Mouse (Mus musculus) cerebellum, adult 2 months (tissue): ENCODE results near the gene Hpse2. TPM values are rescaled to one million over a fixed set of nuclear protein-coding genes. Genes with fewer than 3 reads are reported as not detected.

ENCODE experiments used
- DNase-seq, 2 experiments: peaks; one replicate each; pipeline ENCODE4 v3.0.0; 2021
- H3K27ac ChIP-seq: fragments of 200-500 bp; 2 replicates; pipeline ENCODE4 v1.5.1; 2012; ENCODE audit warnings: low read length, control low read depth, inconsistent platforms; ENCODE audit not compliant: insufficient read depth
- H3K27me3 ChIP-seq: fragments of 200-500 bp; 2 replicates; pipeline ENCODE4 v1.6.1; 2012; ENCODE audit warnings: inconsistent platforms, mild to moderate bottlenecking, low read length, moderate library complexity; ENCODE audit not compliant: control insufficient read depth, insufficient read depth
- H3K4me1 ChIP-seq: fragments of 200-500 bp; 2 replicates; pipeline ENCODE4 v1.6.1; 2011; ENCODE audit warnings: low read length; ENCODE audit not compliant: control insufficient read depth, insufficient read depth
- H3K4me3 ChIP-seq: fragments of 200-500 bp; replicated peaks from 2 replicates; pipeline ENCODE3; 2011; ENCODE audit warnings: mild to moderate bottlenecking, low read depth, low read length, control low read depth; ENCODE audit not compliant: insufficient read depth
- CTCF ChIP-seq: fragments of 200-500 bp; IDR thresholded peaks from 2 replicates; pipeline ENCODE4 v1.5.1; 2011; ENCODE audit warnings: low read depth, mild to moderate bottlenecking, control low read depth, low read length, moderate library complexity, borderline replicate concordance; ENCODE audit not compliant: insufficient read depth
- POLR2A ChIP-seq: fragments of 200-500 bp; IDR thresholded peaks from 2 replicates; pipeline ENCODE4 v1.6.1; 2011; ENCODE audit warnings: low read length, control low read depth, borderline replicate concordance; ENCODE audit not compliant: insufficient read depth
- whole genome bisulfite sequencing: fragments of 180-500 bp; shearing (Covaris S2); methylation state at CpG from one replicate; pipeline ENCODE4 v1.1.7; 2018; 5-methylcytosine and 5-hydroxymethylcytosine counted together
- polyA plus RNA-seq: library from polyadenylated mRNA; depleted of rRNA; stranded (reverse); fragments of >200 nt; gene quantifications from 2 replicates; pipeline ENCODE4 v1.2.3, GENCODE M21; 2012

Gene Hpse2
- polyA plus RNA-seq, 1 experiment = 0.11 TPM

DNA sequence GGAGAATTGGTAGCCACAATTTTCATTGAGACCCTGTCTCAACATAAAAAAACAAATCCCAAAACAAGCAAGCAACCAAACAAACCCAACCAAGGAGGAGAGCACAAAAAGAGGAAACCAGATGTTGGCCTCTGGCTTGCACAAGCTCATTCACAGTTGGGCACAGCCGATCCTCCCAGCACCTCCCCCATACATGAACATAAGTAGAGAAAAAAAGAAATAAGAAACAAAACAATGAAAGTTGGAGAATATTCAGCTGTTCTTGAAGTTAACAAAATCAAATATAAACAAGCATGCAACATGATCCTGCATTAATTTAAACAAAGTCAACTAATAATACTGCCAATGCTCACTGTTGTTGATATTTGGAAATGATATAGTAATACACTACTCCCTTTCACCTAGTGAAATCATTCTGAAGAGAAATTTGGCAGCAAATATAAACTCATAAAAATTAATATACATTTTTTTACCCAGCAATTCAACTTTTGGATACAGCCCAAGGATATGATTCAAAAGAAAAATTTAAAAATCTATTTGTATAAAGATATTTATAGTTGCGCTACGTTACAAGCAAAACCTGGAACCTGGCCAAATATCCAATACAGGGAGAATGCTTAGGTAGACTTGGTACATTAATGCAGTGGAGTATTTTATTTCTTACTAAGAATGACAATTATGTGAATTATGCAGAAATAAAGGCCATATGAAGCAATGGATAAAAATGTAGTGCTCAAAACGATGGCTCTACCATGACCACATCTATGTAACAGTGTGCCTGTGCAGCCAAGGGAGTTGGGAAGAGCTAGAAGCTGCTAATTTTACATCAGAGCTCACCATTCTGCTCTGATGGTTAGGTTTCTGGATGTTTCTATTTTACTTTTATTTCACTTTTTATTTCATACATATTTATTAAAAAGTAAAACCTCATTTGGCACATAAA lies 402.5 kb downstream of the Hpse2 start:
- H3K27ac ChIP-seq = no peak overlapping the region
- no peaks in the 10 kb centered on the region for H3K27me3 ChIP-seq
- DNase-seq = no peak
- WGBS = 71% methylated on average over 4 of the region's 4 CpGs
- H3K4me1 ChIP-seq = no peaks in the 10 kb centered on the region
- no peak overlapping the region for H3K4me3 ChIP-seq
- no peak for TF ChIP-seq CTCF
- no peak for TF ChIP-seq POLR2A

DNA sequence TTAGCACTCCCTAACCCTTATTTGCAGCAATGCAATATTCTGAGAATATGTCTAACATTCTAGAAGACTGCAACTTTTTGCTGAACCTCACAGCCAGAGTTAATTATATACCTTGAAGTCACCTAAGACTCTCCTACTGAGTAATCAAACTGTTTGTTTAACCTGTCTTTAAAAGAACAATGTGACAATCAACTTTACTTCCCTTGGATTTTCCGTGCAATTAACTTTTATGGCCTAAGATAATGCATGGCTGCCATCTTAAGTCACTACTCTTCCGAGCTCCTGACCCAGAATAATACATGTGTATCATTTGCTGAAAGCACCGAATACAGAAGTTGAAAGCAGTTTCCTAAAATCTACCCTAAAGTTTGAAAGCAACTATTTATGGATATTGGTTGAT lies 407.6 kb downstream of the Hpse2 start:
- TF ChIP-seq POLR2A = no peak
- TF ChIP-seq CTCF = no peak
- no peak overlapping the region for H3K4me3 ChIP-seq
- H3K27ac ChIP-seq = no peak overlapping the region
- H3K4me1 ChIP-seq = no peaks in the 10 kb centered on the region
- WGBS = 88% methylated on average over 3 of the region's 3 CpGs
- no peak for DNase-seq
- no peaks in the 10 kb centered on the region for H3K27me3 ChIP-seq

DNA sequence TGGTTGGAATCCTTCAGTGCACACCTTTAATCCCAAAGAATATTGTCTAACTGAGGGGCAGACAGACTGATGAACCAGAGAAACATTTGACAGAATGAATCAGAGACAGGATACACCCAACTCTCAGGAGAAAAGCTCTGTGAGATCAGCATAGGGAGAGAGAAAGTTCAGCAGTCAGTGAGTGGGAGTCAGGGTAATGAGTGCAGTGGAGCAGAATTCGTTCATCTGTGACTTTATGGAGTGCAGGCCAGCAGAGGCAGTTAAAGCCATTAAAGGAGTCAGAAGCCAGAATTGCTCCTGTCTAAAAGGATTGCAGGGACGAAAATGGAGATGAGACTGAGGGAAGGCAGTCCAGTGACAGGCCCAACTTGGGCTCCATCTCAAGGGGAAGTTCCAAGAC lies 410.2 kb downstream of the Hpse2 start:
- TF ChIP-seq POLR2A (no peak), CTCF (no peak)
- 11% methylated on average over 2 of the region's 2 CpGs for WGBS
- no peak overlapping the region for H3K4me3 ChIP-seq
- no peak for DNase-seq
- H3K27ac ChIP-seq = no peak overlapping the region
- H3K27me3 ChIP-seq = no peaks in the 10 kb centered on the region
- no peaks in the 10 kb centered on the region for H3K4me1 ChIP-seq

DNA sequence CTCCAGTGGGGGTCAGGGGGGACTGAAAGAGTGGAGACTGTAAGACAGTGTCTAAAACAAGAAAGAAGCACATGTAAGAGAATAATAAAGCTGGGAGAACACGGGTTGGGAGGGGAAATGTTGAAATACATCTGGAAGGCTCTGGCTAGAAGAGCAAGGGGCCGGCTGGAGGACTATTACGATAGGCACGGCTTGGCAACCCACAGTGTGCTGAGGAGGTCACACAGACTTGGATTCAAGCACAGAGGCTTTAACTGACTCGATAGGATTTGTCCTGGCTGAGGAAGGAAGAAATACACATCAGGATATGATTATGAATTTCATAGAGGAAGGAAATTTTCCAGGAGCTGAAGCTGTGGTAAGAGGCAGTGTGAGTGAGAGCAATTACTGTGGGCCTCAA lies 414.4 kb downstream of the Hpse2 start:
- no peak for DNase-seq
- no peak for TF ChIP-seq CTCF
- no peak for TF ChIP-seq POLR2A
- 68% methylated on average over 5 of the region's 5 CpGs for WGBS

DNA sequence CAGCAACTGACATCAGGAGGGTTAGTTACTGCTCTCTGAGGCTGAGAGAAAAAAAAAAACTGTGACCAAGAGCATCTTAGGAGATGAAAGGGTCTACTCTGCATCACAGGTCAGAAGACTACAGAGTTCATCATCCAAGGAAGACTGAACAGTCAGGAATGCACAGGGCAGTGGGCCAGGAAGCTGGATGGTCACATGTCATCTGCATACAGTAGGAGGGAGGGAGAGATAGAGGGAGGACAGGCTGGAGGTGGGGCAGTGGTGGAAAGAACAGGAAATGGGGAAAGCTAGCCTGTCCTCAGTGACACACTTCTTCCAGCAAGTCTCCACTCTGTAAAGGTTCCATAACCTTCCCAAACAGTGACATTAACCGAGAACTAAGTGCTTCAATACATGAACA lies 423.0 kb downstream of the Hpse2 start:
- H3K4me3 ChIP-seq = no peak overlapping the region
- no peak overlapping the region for H3K27ac ChIP-seq
- no peak for DNase-seq
- WGBS = 89% methylated on average over 1 of the region's 1 CpGs
- H3K27me3 ChIP-seq = no peaks in the 10 kb centered on the region
- TF ChIP-seq POLR2A (no peak), CTCF (no peak)
- no peaks in the 10 kb centered on the region for H3K4me1 ChIP-seq

More for the DNA sequence above, 414.4 kb downstream of the Hpse2 start:
- Histone ChIP-seq H3K4me3 (no peak overlapping the region), H3K4me1 (no peaks in the 10 kb centered on the region), H3K27me3 (no peaks in the 10 kb centered on the region), H3K27ac (no peak overlapping the region)

DNA sequence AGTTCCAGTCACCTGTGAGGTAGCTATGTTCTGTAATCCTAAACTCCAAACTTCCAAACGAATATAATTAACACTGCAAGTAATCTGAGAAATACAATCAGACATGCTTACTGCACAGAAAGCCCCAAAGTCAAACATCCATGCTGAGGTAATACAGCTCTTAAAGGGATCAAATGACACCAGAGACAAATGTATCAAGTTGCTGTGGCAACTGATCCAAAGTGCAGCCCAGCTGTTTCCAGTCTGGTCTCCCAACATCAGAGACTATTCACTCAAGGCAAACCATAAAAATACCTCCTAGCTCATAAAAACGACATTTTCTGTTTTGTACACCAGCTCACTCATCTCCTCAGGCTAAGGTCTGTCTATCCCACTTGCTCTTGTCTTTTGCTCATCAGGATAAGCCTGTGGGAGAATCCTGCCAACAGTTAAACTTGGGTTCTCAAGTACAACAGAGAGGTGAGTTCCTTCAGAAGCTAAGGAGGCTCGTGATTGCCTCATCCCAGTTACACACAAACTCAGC lies 440.0 kb downstream of the Hpse2 start:
- Histone ChIP-seq H3K27me3 (no peaks in the 10 kb centered on the region), H3K27ac (no peak overlapping the region), H3K4me3 (no peak overlapping the region), H3K4me1 (no peaks in the 10 kb centered on the region)
- 54% methylated on average over 3 of the region's 3 CpGs for WGBS
- TF ChIP-seq POLR2A (no peak), CTCF (no peak)
- no peak for DNase-seq

DNA sequence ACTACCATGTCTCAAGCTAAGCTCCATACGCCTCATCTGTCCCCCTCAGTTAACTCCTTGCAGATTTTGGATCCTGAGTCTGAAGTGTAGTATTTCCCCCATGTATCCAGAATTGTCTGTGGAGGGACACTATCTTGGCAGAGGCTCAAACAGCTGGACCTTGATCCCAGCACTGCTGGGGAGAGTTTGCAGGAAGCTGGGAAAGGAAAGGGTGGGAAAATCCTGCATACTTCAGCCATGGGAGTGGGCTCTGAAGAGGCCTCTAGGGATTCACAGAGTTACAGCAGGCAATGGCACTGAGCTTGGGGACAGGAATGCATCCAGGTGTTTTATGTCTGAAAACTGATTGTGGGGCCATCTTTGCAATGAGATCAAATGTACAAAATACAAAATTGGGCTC lies 450.6 kb downstream of the Hpse2 start:
- DNase-seq = no peak
- Histone ChIP-seq H3K27ac (no peak overlapping the region), H3K27me3 (no peaks in the 10 kb centered on the region), H3K4me3 (no peak overlapping the region), H3K4me1 (no peaks in the 10 kb centered on the region)
- WGBS = 87% methylated on average over 1 of the region's 1 CpGs
- no peak for TF ChIP-seq POLR2A
- TF ChIP-seq CTCF = no peak

DNA sequence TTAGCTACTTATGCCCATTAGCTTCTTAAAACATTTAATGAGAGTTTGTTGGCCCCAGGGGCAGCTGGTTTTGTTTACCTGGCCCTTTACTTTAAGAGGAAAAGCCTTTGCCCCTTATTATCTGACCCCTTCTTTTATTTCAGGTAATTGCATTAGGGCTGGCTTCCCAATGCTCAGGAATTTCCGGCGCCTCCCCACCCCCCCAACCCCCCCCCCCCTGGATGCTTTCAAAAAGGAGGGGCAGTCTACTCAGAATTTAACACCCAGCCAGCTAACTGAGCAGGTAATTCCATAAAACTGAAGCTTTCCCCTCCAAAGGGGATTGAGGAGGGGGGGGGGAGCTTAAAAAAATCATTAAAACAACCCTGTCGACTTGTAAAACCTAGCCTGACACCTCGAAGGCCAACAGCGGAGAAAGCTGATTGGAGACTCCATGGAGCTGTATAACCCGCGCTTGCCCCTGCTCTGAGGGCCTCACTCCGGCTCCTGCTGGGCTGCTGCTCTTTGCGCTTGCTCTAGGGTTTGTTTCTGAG lies 451.4 kb downstream of the Hpse2 start:
- H3K4me3 ChIP-seq = no peak overlapping the region
- DNase-seq = no peak
- H3K27me3 ChIP-seq = no peaks in the 10 kb centered on the region
- no peaks in the 10 kb centered on the region for H3K4me1 ChIP-seq
- 17% methylated on average over 9 of the region's 9 CpGs for WGBS
- H3K27ac ChIP-seq = no peak overlapping the region
- no peak for TF ChIP-seq CTCF
- no peak for TF ChIP-seq POLR2A
